Mouse (Mus musculus): ENCODE measurements around the gene Elp5.

- no peak for TF ChIP-seq POLR2A (IDR thresholded peaks at IDR 0.05; ENCODE audit: insufficient read depth, low read depth, low read length)
- no peak for TF ChIP-seq EP300 (IDR thresholded peaks at IDR 0.05; ENCODE audit: insufficient read depth, low read depth, low read length)
- no peak for TF ChIP-seq CTCF (IDR thresholded peaks at IDR 0.05)
These were observed 6.0 kb downstream of the Elp5 start for GRCm38 (mm10) chr11:69976271-69976670.
